Mouse (Mus musculus) bone marrow, adult 2 months (tissue): ENCODE data around the gene Stim1.

Experiments
- CTCF ChIP-seq: fragments of 200-500 bp; IDR thresholded peaks from 2 replicates; pipeline ENCODE4 v1.5.1; 2011; ENCODE audit warnings: low read length, control low read depth; ENCODE audit not compliant: control insufficient read depth, insufficient read depth
- POLR2A ChIP-seq: fragments of 200-500 bp; IDR thresholded peaks from 2 replicates; pipeline ENCODE4 v1.6.1; 2011; ENCODE audit warnings: low read depth, mild to moderate bottlenecking, control low read depth, low read length, borderline replicate concordance; ENCODE audit not compliant: control insufficient read depth

- TF ChIP-seq CTCF (no peak), POLR2A (no peak)
Observed at GRCm38 (mm10) chr7:102477377-102477776, 209.8 kb downstream of the Stim1 start.
